Mouse (Mus musculus) hindbrain, embryonic 13.5 days (tissue): ENCODE results near the gene Bach1. TPM values are rescaled to one million over a fixed set of nuclear protein-coding genes. Genes with fewer than 3 reads are reported as not detected.

Source experiments
- ATAC-seq: fragments of 200-750 bp; cut with Nextera tagmentation; 2 replicates; pipeline ENCODE4 v1.8.0; 2017; ENCODE audit warnings: moderate TSS enrichment; ENCODE audit not compliant: low FRiP score
- H3K27ac ChIP-seq: fragments of 300-500 bp; sonication (generic); 2 replicates; pipeline ENCODE4 v1.5.1; 2015; ENCODE audit warnings: inconsistent platforms, mild to moderate bottlenecking, moderate library complexity
- H3K27me3 ChIP-seq: fragments of 300-500 bp; sonication (generic); 2 replicates; pipeline ENCODE4 v1.6.1; 2015; ENCODE audit warnings: mild to moderate bottlenecking, inconsistent platforms
- H3K36me3 ChIP-seq: fragments of 300-500 bp; sonication (generic); 2 replicates; pipeline ENCODE4 v1.6.1; 2015; ENCODE audit warnings: mild to moderate bottlenecking, inconsistent platforms
- H3K4me1 ChIP-seq: fragments of 300-500 bp; sonication (generic); replicated peaks from 2 replicates; pipeline ENCODE4 v1.6.1; 2015; ENCODE audit warnings: inconsistent platforms
- H3K4me2 ChIP-seq: fragments of 300-500 bp; sonication (generic); 2 replicates; pipeline ENCODE4 v1.6.1; 2015; ENCODE audit warnings: inconsistent platforms, mild to moderate bottlenecking, moderate library complexity
- H3K4me3 ChIP-seq: fragments of 300-500 bp; sonication (generic); 2 replicates; pipeline ENCODE4 v1.5.1; 2015; ENCODE audit warnings: mild to moderate bottlenecking, inconsistent platforms
- H3K9ac ChIP-seq: fragments of 300-500 bp; sonication (generic); 2 replicates; pipeline ENCODE4 v1.6.1; 2015; ENCODE audit warnings: mild to moderate bottlenecking, inconsistent platforms
- H3K9me3 ChIP-seq: fragments of 300-500 bp; sonication (generic); 2 replicates; pipeline ENCODE4 v1.6.1; 2016; ENCODE audit warnings: inconsistent platforms
- WGBS: fragments of 180-500 bp; shearing (Covaris S2); methylation state at CpG from one replicate; pipeline ENCODE4 v1.1.7; 2015; 5-methylcytosine and 5-hydroxymethylcytosine counted together
- polyA plus RNA-seq: library from polyadenylated mRNA; unstranded; fragments of >200 nt; fragmentation: Nextera tagmentation; extraction: Ambion mirVana; gene quantifications from 2 replicates; pipeline ENCODE4 v1.2.1, GENCODE M21; 2015

Bach1 gene
- polyA plus RNA-seq, 1 experiment from 2014 or later = 26.1 TPM

- Histone ChIP-seq H3K9ac (no peak overlapping the region), H3K4me3 (no peak overlapping the region), H3K4me2 (no peak overlapping the region), H3K9me3 (no peaks in the 10 kb centered on the region), H3K27ac (no peak overlapping the region), H3K4me1 (peaks cover 25% of the 10 kb centered on the region), H3K36me3 (peaks cover 50% of the 10 kb centered on the region), H3K27me3 (no peaks in the 10 kb centered on the region)
- 93% methylated on average over 11 of the region's 11 CpGs for WGBS
- no peak for ATAC-seq
Observed at GRCm38 (mm10) chr16:87719071-87719470, 20.3 kb downstream of the Bach1 start.

- H3K9me3 ChIP-seq = no peaks in the 10 kb centered on the region
- no peak overlapping the region for H3K4me3 ChIP-seq
- peaks cover 57% of the 10 kb centered on the region for H3K36me3 ChIP-seq
- H3K9ac ChIP-seq = no peak overlapping the region
- no peak overlapping the region for H3K27ac ChIP-seq
- no peak overlapping the region for H3K4me2 ChIP-seq
- no peak for ATAC-seq
- no peaks in the 10 kb centered on the region for H3K27me3 ChIP-seq
- peaks cover 22% of the 10 kb centered on the region for H3K4me1 ChIP-seq
- WGBS = 92% methylated on average over 23 of the region's 23 CpGs
Observed at GRCm38 (mm10) chr16:87719688-87720283, 21.0 kb downstream of the Bach1 start.

GRCm38 (mm10) chr16:87720851-87721409 lies 22.2 kb downstream of the Bach1 start:
- H3K9me3 ChIP-seq = no peaks in the 10 kb centered on the region
- H3K4me3 ChIP-seq = no peak overlapping the region
- no peak for ATAC-seq
- no peak overlapping the region for H3K4me2 ChIP-seq
- no peaks in the 10 kb centered on the region for H3K27me3 ChIP-seq
- H3K27ac ChIP-seq = no peak overlapping the region
- H3K4me1 ChIP-seq = peaks cover 15% of the 10 kb centered on the region
- WGBS = 96% methylated on average over 24 of the region's 24 CpGs
- H3K9ac ChIP-seq = no peak overlapping the region
- peaks cover 62% of the 10 kb centered on the region for H3K36me3 ChIP-seq

- H3K27ac ChIP-seq = no peak overlapping the region
- no peaks in the 10 kb centered on the region for H3K27me3 ChIP-seq
- H3K4me1 ChIP-seq = peaks cover 6% of the 10 kb centered on the region; the same call in 1 of the 2 replicates
- no peak overlapping the region for H3K4me3 ChIP-seq
- no peak overlapping the region for H3K9ac ChIP-seq
- no peaks in the 10 kb centered on the region for H3K9me3 ChIP-seq
- no peak for ATAC-seq
- no peak overlapping the region for H3K4me2 ChIP-seq
- WGBS = 94% methylated on average over 5 of the region's 5 CpGs
- H3K36me3 ChIP-seq = peaks cover 70% of the 10 kb centered on the region
Observed at GRCm38 (mm10) chr16:87722857-87723256, 24.1 kb downstream of the Bach1 start.

GRCm38 (mm10) chr16:87723479-87723878 lies 24.7 kb downstream of the Bach1 start:
- Histone ChIP-seq H3K27me3 (no peaks in the 10 kb centered on the region), H3K36me3 (peaks cover 73% of the 10 kb centered on the region), H3K9ac (no peak overlapping the region), H3K27ac (no peak overlapping the region), H3K9me3 (no peaks in the 10 kb centered on the region), H3K4me1 (peaks cover 6% of the 10 kb centered on the region; the same call in 1 of the 2 replicates), H3K4me2 (no peak overlapping the region), H3K4me3 (no peak overlapping the region)
- no peak for ATAC-seq
- 93% methylated on average over 15 of the region's 15 CpGs for WGBS

- Histone ChIP-seq H3K4me2 (no peak overlapping the region), H3K9ac (no peak overlapping the region), H3K4me1 (peaks cover 5% of the 10 kb centered on the region; the same call in 1 of the 2 replicates), H3K27ac (no peak overlapping the region), H3K9me3 (no peaks in the 10 kb centered on the region), H3K36me3 (peaks cover 76% of the 10 kb centered on the region), H3K4me3 (no peak overlapping the region), H3K27me3 (no peaks in the 10 kb centered on the region)
- WGBS = 87% methylated on average over 4 of the region's 4 CpGs
- no peak for ATAC-seq
Observed at GRCm38 (mm10) chr16:87724826-87725225, 26.1 kb downstream of the Bach1 start.

GRCm38 (mm10) chr16:87725241-87725640 lies 26.5 kb downstream of the Bach1 start:
- H3K9ac ChIP-seq = no peak overlapping the region
- no peak overlapping the region for H3K27ac ChIP-seq
- no peaks in the 10 kb centered on the region for H3K9me3 ChIP-seq
- no peak overlapping the region for H3K4me2 ChIP-seq
- WGBS = 93% methylated on average over 5 of the region's 5 CpGs
- H3K4me3 ChIP-seq = no peak overlapping the region
- no peak for ATAC-seq
- no peaks in the 10 kb centered on the region for H3K27me3 ChIP-seq
- peaks cover under 1% of the 10 kb centered on the region; the same call in 1 of the 2 replicates for H3K4me1 ChIP-seq
- peaks cover 76% of the 10 kb centered on the region for H3K36me3 ChIP-seq

- no peak for ATAC-seq
- no peak overlapping the region for H3K4me2 ChIP-seq
- WGBS = 96% methylated on average over 21 of the region's 21 CpGs
- no peak overlapping the region for H3K27ac ChIP-seq
- no peaks in the 10 kb centered on the region for H3K27me3 ChIP-seq
- H3K4me3 ChIP-seq = no peak overlapping the region
- H3K9me3 ChIP-seq = no peaks in the 10 kb centered on the region
- H3K9ac ChIP-seq = no peak overlapping the region
- peaks cover 78% of the 10 kb centered on the region for H3K36me3 ChIP-seq
- H3K4me1 ChIP-seq = no peaks in the 10 kb centered on the region
Observed at GRCm38 (mm10) chr16:87725963-87726362, 27.2 kb downstream of the Bach1 start.

GRCm38 (mm10) chr16:87726369-87726768 lies 27.6 kb downstream of the Bach1 start:
- 96% methylated on average over 6 of the region's 6 CpGs for WGBS
- H3K27me3 ChIP-seq = no peaks in the 10 kb centered on the region
- no peak overlapping the region for H3K4me3 ChIP-seq
- peaks cover 78% of the 10 kb centered on the region for H3K36me3 ChIP-seq
- H3K4me1 ChIP-seq = no peaks in the 10 kb centered on the region
- H3K4me2 ChIP-seq = no peak overlapping the region
- no peak overlapping the region for H3K9ac ChIP-seq
- no peaks in the 10 kb centered on the region for H3K9me3 ChIP-seq
- H3K27ac ChIP-seq = no peak overlapping the region
- ATAC-seq = no peak

- Histone ChIP-seq H3K4me3 (no peak overlapping the region), H3K4me2 (no peak overlapping the region), H3K27me3 (no peaks in the 10 kb centered on the region), H3K36me3 (peaks cover 73% of the 10 kb centered on the region), H3K9ac (no peak overlapping the region), H3K4me1 (no peaks in the 10 kb centered on the region), H3K9me3 (no peaks in the 10 kb centered on the region), H3K27ac (no peak overlapping the region)
- WGBS = 75% methylated on average over 9 of the region's 9 CpGs
- ATAC-seq = no peak
Observed at GRCm38 (mm10) chr16:87727250-87727649, 28.5 kb downstream of the Bach1 start.

GRCm38 (mm10) chr16:87727918-87728317 lies 29.2 kb downstream of the Bach1 start:
- no peak for ATAC-seq
- H3K9ac ChIP-seq = no peak overlapping the region
- no peak overlapping the region for H3K4me2 ChIP-seq

GRCm38 (mm10) chr16:87728703-87729102 lies 30.0 kb downstream of the Bach1 start:
- H3K36me3 ChIP-seq = peaks cover 61% of the 10 kb centered on the region
- WGBS = 95% methylated on average over 8 of the region's 8 CpGs
- H3K27ac ChIP-seq = no peak overlapping the region
- ATAC-seq = no peak
- no peak overlapping the region for H3K9ac ChIP-seq
- H3K4me1 ChIP-seq = no peaks in the 10 kb centered on the region
- H3K27me3 ChIP-seq = no peaks in the 10 kb centered on the region
- no peaks in the 10 kb centered on the region for H3K9me3 ChIP-seq
- H3K4me2 ChIP-seq = no peak overlapping the region
- no peak overlapping the region for H3K4me3 ChIP-seq

More at GRCm38 (mm10) chr16:87727918-87728317, 29.2 kb downstream of the Bach1 start:
- Histone ChIP-seq H3K27me3 (no peaks in the 10 kb centered on the region), H3K4me1 (no peaks in the 10 kb centered on the region), H3K9me3 (no peaks in the 10 kb centered on the region), H3K4me3 (no peak overlapping the region), H3K27ac (no peak overlapping the region), H3K36me3 (peaks cover 69% of the 10 kb centered on the region)
- 62% methylated on average over 14 of the region's 14 CpGs for WGBS

- Histone ChIP-seq H3K36me3 (peaks cover 61% of the 10 kb centered on the region), H3K4me3 (no peak overlapping the region), H3K4me1 (no peaks in the 10 kb centered on the region), H3K9me3 (no peaks in the 10 kb centered on the region), H3K9ac (no peak overlapping the region), H3K4me2 (no peak overlapping the region), H3K27ac (no peak overlapping the region), H3K27me3 (no peaks in the 10 kb centered on the region)
- ATAC-seq = no peak
- 91% methylated on average over 20 of the region's 20 CpGs for WGBS
Observed at GRCm38 (mm10) chr16:87729469-87729868, 30.7 kb downstream of the Bach1 start.
